12 mouse cellular contexts compared by ENCODE assay signal in the genomic region with DNA sequence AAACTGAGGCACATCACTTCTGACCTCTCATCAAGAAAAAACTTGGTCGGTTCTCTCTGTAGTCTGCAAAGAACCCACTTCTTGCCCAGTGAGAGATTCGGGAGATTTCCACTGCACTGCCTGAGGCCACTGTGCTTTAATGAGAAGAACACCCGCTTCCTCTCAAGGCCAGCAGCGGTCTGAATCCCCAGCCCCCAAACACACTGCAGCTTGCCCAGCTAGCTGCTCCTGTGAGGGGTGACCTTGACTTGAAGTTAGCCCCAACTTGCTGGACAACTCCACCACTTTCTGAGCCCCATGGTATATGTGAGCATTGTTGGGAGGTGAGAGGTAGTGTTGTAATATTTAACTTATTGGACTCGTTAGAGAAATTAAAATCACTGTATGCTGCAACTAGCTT. TPM values are rescaled to one million over a fixed set of nuclear protein-coding genes. Genes with fewer than 3 reads are reported as not detected.
DNase-seq lines count a peak whose midpoint lies in the region; ATAC-seq lines count a peak whose summit lies in the region.
"Had no signal": no experiment of that assay in that cellular context is flagged by ENCODE, and none has a peak within 500 bp of the region (broad histone marks: within the 10 kb centered on the region; RNA-seq: fewer than 3 reads in every experiment).

No protein-coding gene starts in this region.

- peaks cover 7% of the 10 kb centered on the region for H3K4me1 ChIP-seq in embryonic facial prominence, embryonic 14.5 days (ENCODE audit: control insufficient read depth, insufficient read depth, low read length)
- H3K4me1 ChIP-seq in limb, embryonic 10.5 days = peaks cover 19% of the 10 kb centered on the region
- H3K4me1 ChIP-seq in neural tube, embryonic 15.5 days = peaks cover 22% of the 10 kb centered on the region

- H3K4me3 ChIP-seq in embryonic facial prominence, embryonic 14.5 days (ENCODE audit: low read depth, low read length) = 0 out of 2 replicates have a peak overlapping the region, but pooled peaks have one; percentile 53
- peak overlapping the region; percentile 64; the same call in 1 of the 2 replicates for H3K4me3 ChIP-seq in limb, embryonic 10.5 days
- peak overlapping the region; percentile 44 for H3K4me3 ChIP-seq in neural tube, embryonic 15.5 days (replicated peaks)

- peak; percentile 65 for DNase-seq in ovary, adult 18-20 months (ENCODE audit: low spot score)
- no peak for DNase-seq in ovary, postnatal 14 days (ENCODE audit: low spot score)
- no peak for DNase-seq in embryonic facial prominence, embryonic 14.5 days (ENCODE audit: low spot score)
- DNase-seq in limb, embryonic 10.5 days (ENCODE audit: low spot score) = peak; percentile 36
- DNase-seq in c-Kit-positive CD71-positive TER-119-positive erythroid progenitor cells, embryonic 14.5 days (ENCODE audit: low spot score) = no peak
- DNase-seq in B cell, adult 2 months = no peak
- DNase-seq: cerebellum, adult 8-10 months; heart, postnatal 4 days; kidney, postnatal 14 days; lung, postnatal 14 days had no signal

- H3K36me3 ChIP-seq in embryonic facial prominence, embryonic 14.5 days (ENCODE audit: control insufficient read depth, insufficient read depth, low read length) = no peaks in the 10 kb centered on the region
- H3K36me3 ChIP-seq in limb, embryonic 10.5 days = no peaks in the 10 kb centered on the region
- H3K36me3 ChIP-seq in neural tube, embryonic 15.5 days = no peaks in the 10 kb centered on the region

- 17% methylated on average over 5 of the region's 5 CpGs for WGBS in embryonic facial prominence, embryonic 14.5 days
- 25% methylated on average over 5 of the region's 5 CpGs for WGBS in limb, embryonic 10.5 days
- WGBS in neural tube, embryonic 15.5 days = 20% methylated on average over 5 of the region's 5 CpGs

- H3K27ac ChIP-seq in embryonic facial prominence, embryonic 14.5 days (replicated peaks; ENCODE audit: low read depth, low read length) = no peak overlapping the region; the same call in 1 of the 2 replicates
- H3K27ac ChIP-seq in limb, embryonic 10.5 days = no peak overlapping the region
- H3K27ac ChIP-seq in neural tube, embryonic 15.5 days (replicated peaks) = no peak overlapping the region

- H3K9me3 ChIP-seq in embryonic facial prominence, embryonic 14.5 days (ENCODE audit: control insufficient read depth, low read length) = no peaks in the 10 kb centered on the region
- H3K9me3 ChIP-seq in limb, embryonic 10.5 days (replicated peaks) = no peaks in the 10 kb centered on the region
- no peaks in the 10 kb centered on the region for H3K9me3 ChIP-seq in neural tube, embryonic 15.5 days (replicated peaks)

- peak overlapping the region; percentile 94 for H3K4me2 ChIP-seq in embryonic facial prominence, embryonic 14.5 days (ENCODE audit: low read depth, low read length)
- peak overlapping the region; percentile 79 for H3K4me2 ChIP-seq in neural tube, embryonic 15.5 days

- no peak overlapping the region for H3K9ac ChIP-seq in embryonic facial prominence, embryonic 14.5 days (ENCODE audit: low read depth, low read length)
- H3K9ac ChIP-seq in neural tube, embryonic 15.5 days (replicated peaks) = no peak overlapping the region

- no peak for ATAC-seq in embryonic facial prominence, embryonic 14.5 days (ENCODE audit: low read depth)
- ATAC-seq in neural tube, embryonic 15.5 days (ENCODE audit: low FRiP score) = no peak
- ATAC-seq: activated CD4-positive, CD25-positive, alpha-beta regulatory T cell, adult 4 months had no signal

- H3K27me3 ChIP-seq in embryonic facial prominence, embryonic 14.5 days (replicated peaks; ENCODE audit: control insufficient read depth, insufficient read depth, low read length) = peaks cover 58% of the 10 kb centered on the region
- H3K27me3 ChIP-seq in limb, embryonic 10.5 days (ENCODE audit: low read depth, poor library complexity, severe bottlenecking) = peaks cover 85% of the 10 kb centered on the region
- peaks cover 68% of the 10 kb centered on the region for H3K27me3 ChIP-seq in neural tube, embryonic 15.5 days (replicated peaks)

RNA-seq across cellular contexts. Expression of a gene that starts 1.2 kb away (rescaled TPM):
- polyA plus RNA-seq in embryonic facial prominence, embryonic 14.5 days (2014; fragmentation: Nextera tagmentation; extraction: Ambion mirVana) = 34.1 and 49.7 TPM in 2 replicates
- polyA plus RNA-seq in limb, embryonic 10.5 days (2016; fragmentation: Nextera tagmentation; extraction: Ambion mirVana) = 0.06 and 0.29 TPM in 2 replicates
- 1.6 and 2.6 TPM in 2 replicates for polyA plus RNA-seq in neural tube, embryonic 15.5 days (2015; fragmentation: Nextera tagmentation; extraction: Ambion mirVana)
- polyA plus RNA-seq: activated CD4-positive, CD25-positive, alpha-beta regulatory T cell, adult 4 months had no signal

Comparison
In these comparisons a context has a peak if more than half of its experiments do, and no peak if none do; other contexts are left out.
1. DNase-seq: peak in ovary, adult 18-20 months (single experiment) and limb, embryonic 10.5 days (single experiment); none in ovary, postnatal 14 days (single experiment), embryonic facial prominence, embryonic 14.5 days (single experiment), c-Kit-positive CD71-positive TER-119-positive erythroid progenitor cells, embryonic 14.5 days (single experiment) and B cell, adult 2 months (0 of 2).
2. Peak in every context shown above with its lines, with median percentiles within 50 percentile points of each other: H3K4me3 ChIP-seq.